Mouse (Mus musculus) G1E (cell line): ENCODE data around the gene 1700037H04Rik. TPM values are rescaled to one million over a fixed set of nuclear protein-coding genes. Genes with fewer than 3 reads are reported as not detected.

Experiments
- ATAC-seq: 2 replicates; pipeline ENCODE4 v1.8.0; 2016; ENCODE audit warnings: mild to moderate bottlenecking; ENCODE audit not compliant: insufficient number of reproducible peaks, poor library complexity, low FRiP score, severe bottlenecking; ENCODE audit errors: extremely low read depth
- DNase-seq: peaks from one replicate; pipeline ENCODE4 v3.0.0; 2012; ENCODE audit warnings: low spot score
- H3K27me3 ChIP-seq: 2 replicates; pipeline ENCODE4 v1.6.1; 2012; ENCODE audit warnings: mild to moderate bottlenecking, low read length, inconsistent platforms; ENCODE audit not compliant: insufficient read depth
- H3K36me3 ChIP-seq: replicated peaks from 2 replicates; pipeline ENCODE3; 2012; ENCODE audit warnings: mild to moderate bottlenecking, inconsistent platforms
- H3K4me1 ChIP-seq: 2 replicates; pipeline ENCODE4 v1.6.1; 2012; ENCODE audit warnings: low read depth, low read length, inconsistent platforms, mixed read lengths; ENCODE audit not compliant: insufficient read depth
- H3K4me3 ChIP-seq: 2 replicates; pipeline ENCODE4 v1.5.1; 2012; ENCODE audit warnings: low read depth, mild to moderate bottlenecking, inconsistent platforms, low read length, moderate library complexity, mixed read lengths
- H3K9me3 ChIP-seq: replicated peaks from 2 replicates; pipeline ENCODE4 v1.6.1; 2012; ENCODE audit warnings: inconsistent platforms
- CTCF ChIP-seq: IDR thresholded peaks from 2 replicates; pipeline ENCODE4 v1.5.1; 2012; ENCODE audit warnings: low read depth, low read length, inconsistent platforms, mixed read lengths
- GATA1 ChIP-seq: IDR thresholded peaks from 2 replicates; pipeline ENCODE4 v1.6.1; 2012; ENCODE audit warnings: borderline replicate concordance, low read length, inconsistent platforms, mixed read lengths
- GATA2 ChIP-seq: IDR thresholded peaks from 2 replicates; pipeline ENCODE4 v1.6.1; 2012; ENCODE audit warnings: low read depth, low read length, inconsistent platforms, borderline replicate concordance
- POLR2AphosphoS5 ChIP-seq: IDR thresholded peaks from 2 replicates; pipeline ENCODE4 v1.6.1; 2012; ENCODE audit warnings: low read depth, low read length, inconsistent platforms; ENCODE audit not compliant: insufficient replicate concordance
- TAL1 ChIP-seq: conservative IDR thresholded peaks from 2 replicates; pipeline ENCODE4 v1.6.1; 2012; ENCODE audit warnings: low read depth, low read length, inconsistent platforms, mixed read lengths
- polyA plus RNA-seq: library from polyadenylated mRNA; stranded (reverse); fragments of >175 nt; gene quantifications from 2 replicates; pipeline ENCODE4 v1.2.3, GENCODE M21; 2012
- total RNA-seq, 2 experiments: library from RNA; stranded (forward) in 1 of 2; stranded (reverse) in 1 of 2; fragments of 200-1000 nt in 1 of 2; fragments of >200 nt in 1 of 2; fragmentation: Nextera tagmentation in 1 of 2; gene quantifications; 2 replicates each; pipeline ENCODE4 v1.2.3; 2014 to 2017

The 1700037H04Rik gene
- total and polyA plus RNA-seq, 3 experiments: 30.2 to 155 (median 98.7) TPM

- ATAC-seq (no peak), DNase-seq (no peak)
- Histone ChIP-seq H3K36me3 (peaks cover 46% of the 10 kb centered on the region), H3K9me3 (no peaks in the 10 kb centered on the region), H3K4me1 (peaks cover 50% of the 10 kb centered on the region), H3K27me3 (peaks cover 12% of the 10 kb centered on the region; the same call in 1 of the 2 replicates), H3K4me3 (no peak overlapping the region)
- no peak for TF ChIP-seq TAL1
- TF ChIP-seq CTCF: no peak
- no peak for TF ChIP-seq GATA2
- no peak for TF ChIP-seq POLR2AphosphoS5
- no peak for TF ChIP-seq GATA1
Measured at GRCm38 (mm10) chr2:131190344-131191004, 30.6 kb upstream of the 1700037H04Rik start.

DNA sequence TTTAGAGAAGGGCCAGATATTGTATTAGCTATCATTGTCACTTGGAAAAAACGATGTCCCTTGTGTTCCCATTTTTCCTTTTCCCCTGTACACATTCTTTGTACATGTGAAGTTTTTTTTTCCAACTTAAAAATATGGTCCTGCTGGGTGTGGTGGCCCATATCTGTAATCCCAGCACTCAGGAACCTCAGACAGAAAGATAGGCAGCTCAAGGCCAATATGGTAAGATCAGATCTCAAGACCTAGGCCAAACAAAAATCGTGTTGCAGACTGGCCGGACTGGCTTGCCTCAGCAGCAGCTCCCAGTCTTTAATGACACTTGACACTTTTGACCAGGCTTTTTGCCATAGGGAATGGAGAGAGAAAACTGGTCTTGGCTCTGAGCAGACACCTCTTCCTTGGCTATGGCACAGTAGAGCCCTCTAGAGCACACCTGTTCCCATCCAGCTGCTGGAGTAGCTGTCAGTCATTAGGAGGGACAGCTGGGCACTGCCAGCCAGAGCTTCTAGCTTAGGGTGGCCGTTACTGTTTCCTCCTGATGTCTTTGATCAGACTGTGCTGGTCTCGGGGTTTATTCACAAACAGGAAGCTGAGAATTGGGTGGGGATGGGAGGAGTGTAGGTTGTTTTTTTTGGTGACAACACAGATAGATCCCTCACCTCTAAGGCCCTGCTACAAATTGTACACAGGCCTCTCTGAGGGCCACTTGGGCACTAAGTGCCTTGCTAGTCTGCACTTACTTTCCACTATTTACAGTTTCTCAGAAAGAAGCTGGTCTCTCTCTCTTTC is 29.8 kb upstream of the 1700037H04Rik start:
- H3K27me3 ChIP-seq: peaks cover 10% of the 10 kb centered on the region; the same call in 1 of the 2 replicates
- H3K4me1 ChIP-seq: peaks cover 50% of the 10 kb centered on the region
- no peak for TF ChIP-seq GATA2
- no peak for TF ChIP-seq POLR2AphosphoS5
- no peak for TF ChIP-seq TAL1
- no peak for TF ChIP-seq GATA1
- no peak for TF ChIP-seq CTCF
- DNase-seq (no peak), ATAC-seq (0 out of 2 replicates have a peak, but pooled peaks have one; percentile 16)
- H3K4me3 ChIP-seq: no peak overlapping the region
- H3K36me3 ChIP-seq: peaks cover 42% of the 10 kb centered on the region
- no peaks in the 10 kb centered on the region for H3K9me3 ChIP-seq

GRCm38 (mm10) chr2:131188311-131188710 is 28.4 kb upstream of the 1700037H04Rik start:
- H3K4me3 ChIP-seq: no peak overlapping the region
- TF ChIP-seq TAL1: no peak
- no peak for TF ChIP-seq GATA1
- TF ChIP-seq GATA2: no peak
- peaks cover 28% of the 10 kb centered on the region for H3K36me3 ChIP-seq
- no peaks in the 10 kb centered on the region for H3K9me3 ChIP-seq
- peaks cover 50% of the 10 kb centered on the region for H3K4me1 ChIP-seq
- ATAC-seq (no peak), DNase-seq (no peak)
- peaks cover 6% of the 10 kb centered on the region; the same call in 1 of the 2 replicates for H3K27me3 ChIP-seq

GRCm38 (mm10) chr2:131187602-131187922 is 27.7 kb upstream of the 1700037H04Rik start:
- no peak for DNase-seq
- H3K4me1 ChIP-seq: peaks cover 50% of the 10 kb centered on the region
- no peaks in the 10 kb centered on the region for H3K9me3 ChIP-seq
- H3K36me3 ChIP-seq: peaks cover 21% of the 10 kb centered on the region
- TF ChIP-seq GATA2: no peak
- no peak for TF ChIP-seq GATA1
- TF ChIP-seq CTCF: no peak
- no peak for TF ChIP-seq TAL1
- no peak for TF ChIP-seq POLR2AphosphoS5
- peaks cover 6% of the 10 kb centered on the region; the same call in 1 of the 2 replicates for H3K27me3 ChIP-seq
- H3K4me3 ChIP-seq: peak overlapping the region; percentile 78
- ATAC-seq: no peak

DNA sequence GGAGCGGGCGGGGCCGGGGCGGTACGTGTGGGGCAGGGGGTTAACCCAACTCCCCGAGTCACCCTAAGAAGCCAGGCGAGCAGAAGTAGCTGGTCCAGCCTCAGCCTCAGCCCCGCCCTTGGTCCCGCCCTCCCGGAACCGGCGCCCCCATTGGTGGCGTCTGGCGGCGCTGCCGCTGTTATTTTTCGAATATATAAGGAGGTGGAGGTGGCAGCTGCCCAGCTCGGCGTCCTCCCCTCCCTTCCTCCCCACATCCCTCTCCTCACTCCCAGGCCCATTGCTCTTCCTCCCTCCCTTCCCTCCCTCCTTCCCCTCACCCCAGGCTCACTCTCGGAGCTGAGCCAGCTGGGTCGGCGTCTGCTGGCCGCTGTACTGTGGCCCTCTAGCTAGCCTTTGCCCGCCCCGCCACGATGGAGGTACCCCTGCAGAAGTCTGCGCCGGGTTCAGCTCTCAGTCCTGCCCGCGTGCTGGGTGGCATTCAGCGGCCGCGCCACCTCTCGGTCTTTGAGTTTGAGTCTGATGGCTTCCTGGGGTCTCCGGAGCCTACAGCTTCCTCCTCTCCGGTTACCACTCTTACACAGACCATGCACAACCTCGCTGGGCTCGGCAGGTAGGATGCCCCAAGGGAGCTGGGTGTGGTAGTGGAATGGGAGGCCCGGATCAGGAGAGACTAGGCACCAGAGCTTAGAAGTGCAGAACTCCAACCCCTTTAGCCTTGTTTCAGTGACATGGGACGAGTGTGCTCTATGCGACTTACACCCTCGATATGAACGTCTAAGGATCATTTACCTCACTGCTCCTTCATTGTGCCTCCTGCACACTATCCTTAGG is 27.1 kb upstream of the 1700037H04Rik start, which contains the start of the genes Cdc25b and Spef1:
Gene Cdc25b, plus strand, starts transcription at position 179 of the 831 bp plus-strand sequence.
Gene Spef1, minus strand, starts transcription at position 512 of the 831 bp plus-strand sequence.
- no peak for TF ChIP-seq GATA2
- TF ChIP-seq POLR2AphosphoS5: no peak
- no peak for TF ChIP-seq CTCF
- no peak for TF ChIP-seq GATA1
- TF ChIP-seq TAL1: no peak
- ATAC-seq: peak; percentile 72
- H3K36me3 ChIP-seq: peaks cover 19% of the 10 kb centered on the region
- peaks cover 50% of the 10 kb centered on the region for H3K4me1 ChIP-seq
- peak within 1 kb of the TSS; percentile 78 for H3K4me3 ChIP-seq
- H3K9me3 ChIP-seq: no peaks in the 10 kb centered on the region
- peaks cover 6% of the 10 kb centered on the region; the same call in 1 of the 2 replicates for H3K27me3 ChIP-seq
- peak; percentile 88 for DNase-seq

- peaks cover 50% of the 10 kb centered on the region for H3K4me1 ChIP-seq
- peaks cover 6% of the 10 kb centered on the region; the same call in 1 of the 2 replicates for H3K27me3 ChIP-seq
- TF ChIP-seq GATA2: no peak
- no peak for TF ChIP-seq POLR2AphosphoS5
- TF ChIP-seq TAL1: no peak
- TF ChIP-seq GATA1: no peak
- no peak for TF ChIP-seq CTCF
- peak overlapping the region; percentile 78 for H3K4me3 ChIP-seq
- peaks cover 13% of the 10 kb centered on the region for H3K36me3 ChIP-seq
- H3K9me3 ChIP-seq: no peaks in the 10 kb centered on the region
- ATAC-seq (no peak), DNase-seq (no peak)
Measured at GRCm38 (mm10) chr2:131186343-131186742, 26.5 kb upstream of the 1700037H04Rik start.
